Mouse (Mus musculus) kidney, postnatal 0 days (tissue): ENCODE results near the gene Zswim8. TPM values are rescaled to one million over a fixed set of nuclear protein-coding genes. Genes with fewer than 3 reads are reported as not detected.
"Not testable (repeated sequence)": the region's sequence is repeated elsewhere in the genome, so short reads cannot be mapped to it uniquely, and the experiment has no call there.

Experiments
- ATAC-seq: fragments of 200-750 bp; cut with Nextera tagmentation; replicated peaks from 2 replicates; pipeline ENCODE4 v1.8.0; 2017; ENCODE audit warnings: low read depth, moderate number of reproducible peaks, moderate TSS enrichment, moderate library complexity; ENCODE audit not compliant: low FRiP score
- DNase-seq: peaks from one replicate; pipeline ENCODE4 v3.0.0-alpha.2; 2016; ENCODE audit warnings: low spot score
- H3K27ac ChIP-seq: fragments of 300-500 bp; sonication (generic); 2 replicates; pipeline ENCODE4 v1.5.1; 2014; ENCODE audit warnings: mild to moderate bottlenecking
- H3K27me3 ChIP-seq: fragments of 300-500 bp; sonication (generic); 2 replicates; pipeline ENCODE4 v1.6.1; 2014; ENCODE audit warnings: low read length, mixed read lengths; ENCODE audit not compliant: insufficient read depth
- H3K36me3 ChIP-seq: fragments of 300-500 bp; sonication (generic); 2 replicates; pipeline ENCODE4 v1.6.1; 2014; ENCODE audit warnings: low read length, mixed read lengths; ENCODE audit not compliant: insufficient read depth
- H3K4me1 ChIP-seq: fragments of 300-500 bp; sonication (generic); replicated peaks from 2 replicates; pipeline ENCODE4 v1.6.1; 2014; ENCODE audit warnings: antibody characterized with exemption, low read length, mixed read lengths; ENCODE audit not compliant: insufficient read depth
- H3K4me2 ChIP-seq: fragments of 300-500 bp; sonication (generic); 2 replicates; pipeline ENCODE4 v1.6.1; 2014; ENCODE audit warnings: mild to moderate bottlenecking, low read length, moderate library complexity, mixed read lengths
- H3K4me3 ChIP-seq: fragments of 300-500 bp; sonication (generic); replicated peaks from 2 replicates; pipeline ENCODE4 v1.5.1; 2014; ENCODE audit warnings: low read depth, low read length
- H3K9ac ChIP-seq: fragments of 300-500 bp; sonication (generic); 2 replicates; pipeline ENCODE4 v1.6.1; 2014; ENCODE audit warnings: low read depth, low read length
- H3K9me3 ChIP-seq: fragments of 300-500 bp; sonication (generic); replicated peaks from 2 replicates; pipeline ENCODE4 v1.6.1; 2016; ENCODE audit warnings: low read length, inconsistent platforms, mixed read lengths
- CTCF ChIP-seq: IDR thresholded peaks from 2 replicates; pipeline ENCODE4 v1.5.1; 2016; ENCODE audit warnings: antibody characterized with exemption, low read depth, mild to moderate bottlenecking, moderate library complexity
- WGBS: fragments of 180-500 bp; shearing (Covaris S2); extraction: QIAGEN DNeasy Blood & Tissue Kit; methylation state at CpG from one replicate; pipeline ENCODE4 v1.1.7; 2014; 5-methylcytosine and 5-hydroxymethylcytosine counted together
- polyA plus RNA-seq: library from polyadenylated mRNA; unstranded; fragments of >200 nt; fragmentation: Nextera tagmentation; extraction: Ambion mirVana; gene quantifications from 2 replicates; pipeline ENCODE4 v1.2.1, GENCODE M21; 2015

The Zswim8 gene
- polyA plus RNA-seq, 1 experiment from 2014 or later, result 20.2 TPM

- H3K9me3 ChIP-seq, result no peaks in the 10 kb centered on the region
- H3K4me2 ChIP-seq, result peak within 1 kb of the TSS; percentile 69
- peaks cover 10% of the 10 kb centered on the region for H3K4me1 ChIP-seq
- H3K27ac ChIP-seq, result peak within 1 kb of the TSS; percentile 90
- H3K36me3 ChIP-seq, result 0 out of 2 replicates have a peak, but pooled peaks cover 4% of the 10 kb centered on the region
- no peak for TF ChIP-seq CTCF
- peak within 1 kb of the TSS; percentile 80 for H3K9ac ChIP-seq
- peak; percentile 76 for ATAC-seq
- H3K27me3 ChIP-seq, result no peaks in the 10 kb centered on the region
- WGBS, result under 1% methylated on average over 61 of the region's 61 CpGs
- peak; percentile 86 for DNase-seq
- H3K4me3 ChIP-seq, result peak within 1 kb of the TSS; percentile 80
Measured at GRCm38 (mm10) chr14:20702741-20703381, 4.5 kb upstream of the Zswim8 start, which contains the start of gene Chchd1. Gene Chchd1 (plus strand): TSS chr14:20703006.

GRCm38 (mm10) chr14:20703461-20703860, 3.9 kb upstream of the Zswim8 start:
- not testable (repeated sequence) for DNase-seq, H3K9me3 ChIP-seq, H3K27me3 ChIP-seq, H3K36me3 ChIP-seq, ATAC-seq
- WGBS, result 10% methylated on average over 8 of the region's 8 CpGs
- Histone ChIP-seq H3K4me1 (peaks cover 10% of the 10 kb centered on the region), H3K9ac (peak overlapping the region; percentile 80), H3K27ac (peak overlapping the region; percentile 90), H3K4me3 (peak overlapping the region; percentile 80), H3K4me2 (peak overlapping the region; percentile 69)

- peaks cover 10% of the 10 kb centered on the region for H3K4me1 ChIP-seq
- peak overlapping the region; percentile 98 for H3K4me3 ChIP-seq
- H3K9me3 ChIP-seq, result no peaks in the 10 kb centered on the region
- 1% methylated on average over 10 of the region's 10 CpGs for WGBS
- no peaks in the 10 kb centered on the region for H3K27me3 ChIP-seq
- H3K9ac ChIP-seq, result peak overlapping the region; percentile 97
- H3K27ac ChIP-seq, result no peak overlapping the region
- H3K36me3 ChIP-seq, result peaks cover 23% of the 10 kb centered on the region
- DNase-seq (no peak), ATAC-seq (no peak)
- no peak for TF ChIP-seq CTCF
- peak overlapping the region; percentile 89 for H3K4me2 ChIP-seq
Measured at GRCm38 (mm10) chr14:20708239-20708638, 887 bp downstream of the Zswim8 start.

GRCm38 (mm10) chr14:20713832-20714231, 6.5 kb downstream of the Zswim8 start:
- WGBS, result 80% methylated on average over 11 of the region's 11 CpGs
- TF ChIP-seq CTCF, result no peak
- no peak for ATAC-seq
- Histone ChIP-seq H3K27me3 (no peaks in the 10 kb centered on the region), H3K4me2 (no peak overlapping the region), H3K27ac (no peak overlapping the region), H3K4me1 (peaks cover 6% of the 10 kb centered on the region), H3K4me3 (no peak overlapping the region), H3K9me3 (no peaks in the 10 kb centered on the region), H3K9ac (no peak overlapping the region), H3K36me3 (peaks cover 76% of the 10 kb centered on the region)
- DNase-seq, result no peak

- H3K4me2 ChIP-seq, result no peak overlapping the region
- ATAC-seq (no peak), DNase-seq (no peak)
- no peak overlapping the region for H3K9ac ChIP-seq
- no peaks in the 10 kb centered on the region for H3K4me1 ChIP-seq
- H3K4me3 ChIP-seq, result no peak overlapping the region
- 91% methylated on average over 10 of the region's 10 CpGs for WGBS
- H3K27me3 ChIP-seq, result no peaks in the 10 kb centered on the region
- no peak for TF ChIP-seq CTCF
- H3K36me3 ChIP-seq, result peaks cover 90% of the 10 kb centered on the region
- no peaks in the 10 kb centered on the region for H3K9me3 ChIP-seq
- H3K27ac ChIP-seq, result no peak overlapping the region
Measured at GRCm38 (mm10) chr14:20718443-20718842, 11.1 kb downstream of the Zswim8 start.

- Histone ChIP-seq H3K4me1 (no peaks in the 10 kb centered on the region), H3K27me3 (no peaks in the 10 kb centered on the region), H3K4me3 (no peak overlapping the region), H3K9me3 (no peaks in the 10 kb centered on the region), H3K4me2 (no peak overlapping the region), H3K9ac (no peak overlapping the region), H3K36me3 (peaks cover 86% of the 10 kb centered on the region), H3K27ac (no peak overlapping the region)
- 91% methylated on average over 12 of the region's 12 CpGs for WGBS
- no peak for TF ChIP-seq CTCF
- DNase-seq, result no peak
- ATAC-seq, result no peak
Measured at GRCm38 (mm10) chr14:20719767-20720166, 12.4 kb downstream of the Zswim8 start.
